Mouse (Mus musculus) small intestine, adult 2 months (tissue): Measurements from ENCODE around the gene Cct3.

Experiments
- CTCF ChIP-seq: fragments of 200-500 bp; IDR thresholded peaks from 2 replicates; pipeline ENCODE4 v1.5.1; 2012; ENCODE audit warnings: low read depth, mild to moderate bottlenecking, control low read depth, inconsistent platforms, low read length, moderate library complexity, mixed read lengths; ENCODE audit not compliant: insufficient replicate concordance, insufficient read length; ENCODE audit errors: extremely low read depth
- POLR2A ChIP-seq: fragments of 200-500 bp; IDR thresholded peaks from 2 replicates; pipeline ENCODE4 v1.6.1; 2012; ENCODE audit warnings: low read depth, mild to moderate bottlenecking, control low read depth, inconsistent platforms, low read length, moderate library complexity

GRCm38 (mm10) chr3:88335436-88336053, 38.6 kb downstream of the Cct3 start:
- TF ChIP-seq CTCF = no peak
- TF ChIP-seq POLR2A = no peak
